ENCODE assay signal across 8 mouse cellular contexts in the genomic region with DNA sequence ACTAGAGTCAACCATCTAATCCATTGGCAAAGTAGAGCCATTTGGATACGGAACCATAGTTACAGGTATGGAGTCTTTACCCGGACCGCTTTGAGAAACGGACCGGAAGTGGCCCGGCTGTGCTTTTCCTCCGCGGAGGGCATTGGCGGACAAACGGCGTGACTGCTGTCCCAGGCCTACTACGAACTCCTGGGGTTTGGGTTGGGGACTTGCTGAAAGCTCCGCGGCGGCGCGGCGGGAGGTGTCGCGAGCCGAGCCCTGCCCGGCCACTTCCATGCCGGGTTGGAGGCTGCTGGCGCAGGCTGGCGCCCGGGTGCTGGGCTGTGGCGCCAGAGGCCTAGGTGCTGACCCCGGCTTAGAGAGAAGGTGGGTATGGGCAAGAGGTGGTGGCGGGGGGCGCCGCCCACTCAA. TPM values are rescaled to one million over a fixed set of nuclear protein-coding genes. Genes with fewer than 3 reads are reported as not detected.
DNase-seq lines count a peak whose midpoint lies in the region; ATAC-seq and TF ChIP-seq lines count a peak whose summit lies in the region.

Gene Mrpl3, plus strand, starts transcription at position 93 of the 411 bp plus-strand sequence.

- H3K27me3 ChIP-seq in CH12.LX (replicated peaks): peaks cover 15% of the 10 kb centered on the region
- no peaks in the 10 kb centered on the region for H3K27me3 ChIP-seq in forebrain, embryonic 12.5 days
- H3K27me3 ChIP-seq in heart, postnatal 0 days (ENCODE audit: control insufficient read depth, insufficient read depth, low read length): no peaks in the 10 kb centered on the region
- H3K27me3 ChIP-seq in liver, embryonic 16.5 days (ENCODE audit: control insufficient read depth, insufficient read depth, low read depth, low read length): no peaks in the 10 kb centered on the region
- no peaks in the 10 kb centered on the region for H3K27me3 ChIP-seq in neural tube, embryonic 13.5 days
- H3K27me3 ChIP-seq in testis, adult 2 months (ENCODE audit: control insufficient read depth, insufficient read depth, low read length): no peaks in the 10 kb centered on the region

- H3K9me3 ChIP-seq in CH12.LX (replicated peaks; ENCODE audit: low read length): no peaks in the 10 kb centered on the region
- no peaks in the 10 kb centered on the region for H3K9me3 ChIP-seq in forebrain, embryonic 12.5 days
- H3K9me3 ChIP-seq in heart, postnatal 0 days (replicated peaks; ENCODE audit: control insufficient read depth, low read length): no peaks in the 10 kb centered on the region
- no peaks in the 10 kb centered on the region for H3K9me3 ChIP-seq in liver, embryonic 16.5 days (replicated peaks; ENCODE audit: control insufficient read depth, low read length)
- no peaks in the 10 kb centered on the region for H3K9me3 ChIP-seq in neural tube, embryonic 13.5 days

- H3K4me3 ChIP-seq in CH12.LX (replicated peaks in 1 of 3; ENCODE audit: low read depth in 2 of 3, low read length in 2 of 3, poor library complexity in 1 of 3): peak within 1 kb of the TSS; percentile 89 to 99 (median 92)
- peak within 1 kb of the TSS; percentile 97 for H3K4me3 ChIP-seq in forebrain, embryonic 12.5 days (replicated peaks)
- peak within 1 kb of the TSS; percentile 91 for H3K4me3 ChIP-seq in heart, postnatal 0 days (ENCODE audit: low read depth, low read length)
- H3K4me3 ChIP-seq in liver, embryonic 16.5 days (ENCODE audit: low read depth, low read length): peak within 1 kb of the TSS; percentile 93
- H3K4me3 ChIP-seq in neural tube, embryonic 13.5 days: peak within 1 kb of the TSS; percentile 100
- peak within 1 kb of the TSS; percentile 99 for H3K4me3 ChIP-seq in testis, adult 2 months (ENCODE audit: control insufficient read depth, low read depth, low read length)

- WGBS in forebrain, embryonic 12.5 days: under 1% methylated on average over 31 of the region's 31 CpGs
- under 1% methylated on average over 31 of the region's 31 CpGs for WGBS in heart, postnatal 0 days
- under 1% methylated on average over 31 of the region's 31 CpGs for WGBS in liver, embryonic 16.5 days (ENCODE audit: insufficient replicate concordance)
- WGBS in neural tube, embryonic 13.5 days: under 1% methylated on average over 31 of the region's 31 CpGs

- TF ChIP-seq POLR2A in CH12.LX (IDR thresholded peaks at IDR 0.05; ENCODE audit: low read depth, low read length): peak; percentile 65
- peak; percentile 72 for TF ChIP-seq POLR2A in testis, adult 2 months (IDR thresholded peaks at IDR 0.05; ENCODE audit: control insufficient read depth, low read depth, low read length)

- H3K9ac ChIP-seq in CH12.LX (ENCODE audit: insufficient read depth, low read depth): peak within 1 kb of the TSS; percentile 93
- peak within 1 kb of the TSS; percentile 93 for H3K9ac ChIP-seq in forebrain, embryonic 12.5 days
- peak within 1 kb of the TSS; percentile 96 for H3K9ac ChIP-seq in heart, postnatal 0 days (replicated peaks; ENCODE audit: low read depth, low read length)
- H3K9ac ChIP-seq in liver, embryonic 16.5 days (ENCODE audit: low read depth, low read length): peak within 1 kb of the TSS; percentile 90
- peak within 1 kb of the TSS; percentile 96 for H3K9ac ChIP-seq in neural tube, embryonic 13.5 days

- H3K79me2 ChIP-seq in CH12.LX (replicated peaks; ENCODE audit: control insufficient read depth, extremely low read depth, insufficient read depth, poor library complexity, severe bottlenecking): peaks cover 20% of the 10 kb centered on the region

- no peak for TF ChIP-seq EP300 in CH12.LX (IDR thresholded peaks at IDR 0.05; ENCODE audit: low read length)
- TF ChIP-seq EP300 in heart, postnatal 0 days (IDR thresholded peaks at IDR 0.05; ENCODE audit: low read depth): no peak

- peaks cover 3 to 14% of the 10 kb centered on the region in 2 experiments; a peak in 2 of 4 replicates for H3K4me1 ChIP-seq in CH12.LX (ENCODE audit: control insufficient read depth in 1 of 2, insufficient read depth in 2 of 2)
- H3K4me1 ChIP-seq in forebrain, embryonic 12.5 days: peaks cover 10% of the 10 kb centered on the region
- peaks cover 7% of the 10 kb centered on the region; the same call in 1 of the 2 replicates for H3K4me1 ChIP-seq in heart, postnatal 0 days (ENCODE audit: control insufficient read depth, insufficient read depth)
- no peaks in the 10 kb centered on the region for H3K4me1 ChIP-seq in liver, embryonic 16.5 days (ENCODE audit: control insufficient read depth, low read depth, low read length)
- peaks cover 25% of the 10 kb centered on the region for H3K4me1 ChIP-seq in neural tube, embryonic 13.5 days (replicated peaks)
- no peaks in the 10 kb centered on the region for H3K4me1 ChIP-seq in testis, adult 2 months (ENCODE audit: control insufficient read depth, insufficient read depth, low read length)

- ATAC-seq in forebrain, embryonic 12.5 days (ENCODE audit: low FRiP score): peak; percentile 83
- ATAC-seq in heart, postnatal 0 days (ENCODE audit: insufficient read depth, low read depth): peak; percentile 83
- ATAC-seq in liver, embryonic 16.5 days (ENCODE audit: low read depth): peak; percentile 80
- peak; percentile 76 for ATAC-seq in neural tube, embryonic 13.5 days (ENCODE audit: low read depth)

- TF ChIP-seq CTCF in CH12.LX (conservative IDR thresholded peaks at IDR 0.05 in 1 of 2, IDR thresholded peaks at IDR 0.05 in 1 of 2; ENCODE audit: low read depth in 2 of 2, low read length in 2 of 2): no peak
- TF ChIP-seq CTCF in heart, postnatal 0 days (IDR thresholded peaks at IDR 0.05; ENCODE audit: low read depth): no peak
- no peak for TF ChIP-seq CTCF in testis, adult 2 months (IDR thresholded peaks at IDR 0.05; ENCODE audit: control insufficient read depth, insufficient read depth, insufficient replicate concordance, low read depth, low read length)

- no peak; the same call in none of the 2 replicates for TF ChIP-seq RAD21 in CH12.LX (IDR thresholded peaks at IDR 0.05; ENCODE audit: low read depth, low read length)

- dilution Hi-C loops in CH12.LX (cut with MboI; ENCODE audit: extremely low pct_ligation_motif_present, extremely low pct_unique_long_range_greater_than_20kb, low sequenced_read_pairs): no loop called here

- in situ Hi-C loops in CH12.LX (cut with MboI; ENCODE audit: low pct_ligation_motif_present, low pct_unique_long_range_greater_than_20kb, low sequenced_read_pairs): loop anchor here (25.0 kb wide), 1 partner anchor 334 kb away; the partner anchor contains the start of genes Aste1 and Nek11

- peak within 1 kb of the TSS; percentile 95; the same call in 1 of the 2 replicates for H3K4me2 ChIP-seq in CH12.LX (ENCODE audit: insufficient read depth, low read depth, poor library complexity, severe bottlenecking)
- peak within 1 kb of the TSS; percentile 67 for H3K4me2 ChIP-seq in forebrain, embryonic 12.5 days
- peak within 1 kb of the TSS; percentile 80 for H3K4me2 ChIP-seq in heart, postnatal 0 days (ENCODE audit: low read depth, low read length)
- H3K4me2 ChIP-seq in liver, embryonic 16.5 days (ENCODE audit: low read depth, low read length): peak within 1 kb of the TSS; percentile 56
- H3K4me2 ChIP-seq in neural tube, embryonic 13.5 days: peak within 1 kb of the TSS; percentile 88

- DNase-seq in CH12.LX (ENCODE audit: extremely low read depth): peak; percentile 79
- DNase-seq in c-Kit-positive CD71-positive TER-119-negative erythroid progenitor cells, embryonic 14.5 days (ENCODE audit: low read depth): peak; percentile 68
- DNase-seq in heart, postnatal 0 days (ENCODE audit: low spot score): peak; percentile 54
- DNase-seq in kidney, postnatal 4 days: peak; percentile 91

- peaks cover 30 to 36% of the 10 kb centered on the region in 2 experiments for H3K36me3 ChIP-seq in CH12.LX (replicated peaks in 1 of 2; ENCODE audit: control insufficient read depth in 1 of 2, insufficient read depth in 1 of 2, low read length in 1 of 2)
- peaks cover 32% of the 10 kb centered on the region for H3K36me3 ChIP-seq in forebrain, embryonic 12.5 days (replicated peaks)
- peaks cover 27% of the 10 kb centered on the region for H3K36me3 ChIP-seq in heart, postnatal 0 days (replicated peaks; ENCODE audit: control insufficient read depth, insufficient read depth, low read length)
- H3K36me3 ChIP-seq in liver, embryonic 16.5 days (ENCODE audit: control insufficient read depth, insufficient read depth): peaks cover 20% of the 10 kb centered on the region
- peaks cover 31% of the 10 kb centered on the region for H3K36me3 ChIP-seq in neural tube, embryonic 13.5 days
- no peaks in the 10 kb centered on the region; the same call in 1 of the 2 replicates for H3K36me3 ChIP-seq in testis, adult 2 months (ENCODE audit: control insufficient read depth, insufficient read depth, low read length)

- 0 out of 2 replicates have a peak within 1 kb of the TSS, but pooled peaks have one; percentile 2 for H3K27ac ChIP-seq in CH12.LX (ENCODE audit: insufficient read depth, low read depth)
- peak within 1 kb of the TSS; percentile 65; the same call in 1 of the 2 replicates for H3K27ac ChIP-seq in forebrain, embryonic 12.5 days
- H3K27ac ChIP-seq in heart, postnatal 0 days (ENCODE audit: low read depth): peak within 1 kb of the TSS; percentile 77
- H3K27ac ChIP-seq in liver, embryonic 16.5 days (ENCODE audit: low read length): peak within 1 kb of the TSS; percentile 72
- peak within 1 kb of the TSS; percentile 76 for H3K27ac ChIP-seq in neural tube, embryonic 13.5 days (replicated peaks)
- peak within 1 kb of the TSS; percentile 88 for H3K27ac ChIP-seq in testis, adult 2 months (ENCODE audit: control insufficient read depth, insufficient read depth, low read depth, low read length)

TF ChIP-seq in CH12.LX, 34 proteins besides CTCF, POLR2A, EP300 and RAD21 (continues in another document):
- TF ChIP-seq E2F4 (IDR thresholded peaks at IDR 0.05; ENCODE audit: insufficient replicate concordance, low read depth, low read length) (peak; percentile 21; the same call in 1 of the 2 replicates), MXI1 (IDR thresholded peaks at IDR 0.05; ENCODE audit: low read depth, low read length) (peak; percentile 96), UBTF (IDR thresholded peaks at IDR 0.05; ENCODE audit: low read depth, low read length) (no peak), ZNF384 (IDR thresholded peaks at IDR 0.05; ENCODE audit: low read depth, low read length) (no peak), MAX (IDR thresholded peaks at IDR 0.05; ENCODE audit: low read length) (peak; percentile 81), ETS1 (conservative IDR thresholded peaks at IDR 0.05; ENCODE audit: low read depth, low read length) (no peak; the same call in 1 of the 2 replicates)

RNA-seq across cellular contexts. Expression of gene Mrpl3, which starts in this region (rescaled TPM):
- total RNA-seq in CH12.LX (2012; rRNA removed) (106 and 126 TPM in 2 replicates), CH12.LX (2014; rRNA removed) (224 and 236 TPM in 2 replicates)
- polyA plus RNA-seq in CH12.LX (2012; ENCODE audit: insufficient read length, low read depth): 185 and 186 TPM in 2 replicates
- 117 and 119 TPM in 2 replicates for polyA plus RNA-seq in forebrain, embryonic 12.5 days (2016; fragmentation: Nextera tagmentation; extraction: Ambion mirVana)
- total RNA-seq in heart, postnatal 0 days (2014; rRNA removed; ENCODE audit: low replicate concordance): 91.8 and 114 TPM in 2 replicates
- polyA plus RNA-seq in heart, postnatal 0 days (2015; fragmentation: Nextera tagmentation; extraction: Ambion mirVana): 139 and 149 TPM in 2 replicates
- polyA plus RNA-seq in liver, embryonic 16.5 days (2015; fragmentation: Nextera tagmentation; extraction: Ambion mirVana): 42.8 and 45.8 TPM in 2 replicates
- 103 and 104 TPM in 2 replicates for polyA plus RNA-seq in neural tube, embryonic 13.5 days (2015; fragmentation: Nextera tagmentation; extraction: Ambion mirVana)
- polyA plus RNA-seq in testis, adult 2 months (2012; rRNA removed): 32.0 and 34.0 TPM in 2 replicates

Comparison
In these comparisons a context has a peak if more than half of its experiments do, and no peak if none do; other contexts are left out.
1. Peak in every context shown above with its lines: DNase-seq, ATAC-seq, H3K4me3 ChIP-seq and H3K27ac ChIP-seq.
2. H3K27ac ChIP-seq: peak in every context shown above with its lines; median percentile 88 in testis, adult 2 months; 77 in heart, postnatal 0 days; 76 in neural tube, embryonic 13.5 days; 72 in liver, embryonic 16.5 days; 65 in forebrain, embryonic 12.5 days; 2 in CH12.LX.